Mouse (Mus musculus): ENCODE measurements at regions not wholly inside any gene's neighbourhood (a gene's known extent, or its start where the extent isn't known, plus 50 kb on each side); places are given as distances from the start of the nearest gene placed in this dataset.

DNA sequence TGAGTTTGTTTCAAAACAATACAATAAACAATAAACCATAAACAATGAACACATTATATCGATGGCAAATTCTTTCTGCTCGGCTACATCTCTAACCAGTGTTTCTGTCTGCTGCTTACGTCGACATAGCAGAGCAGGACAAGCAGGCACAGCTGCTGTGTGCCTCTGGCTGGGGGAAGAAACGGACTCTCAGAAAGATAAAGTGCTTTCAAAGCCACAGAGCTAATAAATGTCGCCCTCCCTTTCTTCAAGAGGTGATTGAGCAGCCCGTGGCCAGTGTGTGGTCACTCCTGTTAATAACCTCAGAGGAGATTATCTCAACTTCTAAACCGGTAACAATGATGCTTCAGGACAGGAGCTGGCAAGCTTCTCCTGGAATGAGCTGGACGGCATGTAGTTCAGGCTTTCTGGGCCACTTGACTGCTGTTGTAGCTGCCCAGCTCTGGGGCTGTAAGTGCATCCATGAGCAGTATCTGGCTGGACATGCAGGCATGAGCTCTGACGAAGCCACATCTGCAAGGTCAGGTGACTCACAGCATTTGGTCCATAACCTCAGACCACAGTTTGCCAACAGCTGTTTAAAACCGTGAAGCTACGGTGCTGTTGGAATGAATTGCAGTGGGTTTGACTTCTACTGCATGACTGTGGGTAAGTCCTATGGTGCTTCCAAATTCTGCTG, 55.6 kb downstream of the Evx1 start:
- DNase-seq, result peak; percentile 17

GRCm38 (mm10) chr6:52370806-52371360, 57.6 kb downstream of the Evx1 start:
- no peak for DNase-seq

DNA sequence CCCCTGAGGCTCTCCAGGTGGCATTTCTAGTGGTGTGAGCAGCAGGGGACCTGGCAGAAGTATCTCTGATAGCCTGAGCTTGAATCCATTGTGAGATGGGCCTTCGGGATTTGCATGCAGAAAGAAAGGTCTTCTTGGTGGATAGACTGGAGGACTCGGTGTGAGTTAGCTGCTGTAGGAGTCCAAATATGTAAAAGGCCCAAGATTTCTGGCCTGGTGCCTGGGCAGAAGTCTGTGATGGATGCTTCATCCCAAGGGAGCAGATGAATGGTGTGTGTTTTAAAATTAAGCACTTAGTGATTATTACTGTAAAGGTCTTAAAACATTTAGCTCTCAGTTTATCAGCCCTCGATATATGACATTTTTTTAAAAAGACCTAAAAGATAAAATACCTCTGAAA, 65.8 kb downstream of the Evx1 start:
- DNase-seq, result no peak

GRCm38 (mm10) chr6:52379588-52379987, 66.3 kb downstream of the Evx1 start:
- no peak for DNase-seq

DNA sequence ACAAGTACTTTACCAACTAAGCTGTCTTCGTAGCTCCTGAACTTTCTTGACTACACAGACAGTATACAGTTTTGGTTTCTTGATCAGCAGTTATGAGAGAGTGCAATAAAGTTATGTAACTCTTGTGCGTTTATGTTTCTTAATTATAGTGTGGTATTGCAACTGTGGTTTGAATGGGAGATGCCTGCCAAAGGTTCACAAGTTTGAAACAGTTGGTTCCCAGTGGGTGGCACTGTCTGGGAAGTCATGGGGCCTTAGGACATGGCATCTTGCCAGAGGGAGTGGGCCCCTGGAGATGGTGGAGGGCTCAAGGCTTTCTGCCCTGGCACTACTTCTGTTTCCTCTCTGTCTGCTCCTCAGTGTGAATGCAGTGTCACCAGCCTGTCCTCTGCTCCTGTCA, 71.7 kb downstream of the Evx1 start:
- no peak for DNase-seq

DNA sequence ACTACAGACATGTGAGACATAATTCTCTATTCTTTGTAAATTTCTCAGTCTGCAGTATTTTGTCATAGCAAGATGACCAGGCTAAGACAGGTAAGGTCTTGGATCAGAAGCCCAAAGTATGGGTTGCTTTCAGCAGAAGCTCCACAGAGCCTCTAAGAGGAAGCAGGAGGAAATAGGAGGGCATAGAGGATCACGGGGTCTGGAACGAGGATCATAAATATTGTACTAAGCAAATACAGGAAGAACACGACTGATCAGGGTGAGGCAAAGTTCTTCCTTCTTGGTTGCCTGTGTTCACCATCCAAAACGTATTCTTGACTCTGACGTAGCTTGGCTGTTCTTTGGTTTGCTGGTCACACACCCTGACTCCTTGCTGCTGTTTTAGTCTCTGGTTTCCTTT, 88.1 kb downstream of the Evx1 start:
- DNase-seq, result no peak

DNA sequence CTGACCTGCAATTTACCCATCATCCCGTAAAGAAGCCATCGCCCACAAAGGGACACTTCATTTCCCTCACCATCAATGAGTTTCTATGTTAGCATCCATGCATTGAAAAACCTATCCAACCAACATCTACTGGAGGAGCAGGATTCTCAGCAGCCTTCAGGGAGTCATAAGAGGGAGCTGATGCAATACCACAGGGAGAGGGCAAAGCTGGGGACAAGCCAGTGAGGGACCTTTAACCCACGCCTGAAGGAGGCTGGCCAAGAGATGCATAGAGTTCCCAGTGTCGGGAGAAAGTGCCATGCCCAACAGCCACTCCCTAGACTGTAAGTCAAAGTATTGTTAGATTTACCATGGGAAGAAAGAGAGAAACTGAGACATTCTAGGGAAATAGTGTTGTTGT, 96.7 kb downstream of the Evx1 start:
- DNase-seq, result no peak

DNA sequence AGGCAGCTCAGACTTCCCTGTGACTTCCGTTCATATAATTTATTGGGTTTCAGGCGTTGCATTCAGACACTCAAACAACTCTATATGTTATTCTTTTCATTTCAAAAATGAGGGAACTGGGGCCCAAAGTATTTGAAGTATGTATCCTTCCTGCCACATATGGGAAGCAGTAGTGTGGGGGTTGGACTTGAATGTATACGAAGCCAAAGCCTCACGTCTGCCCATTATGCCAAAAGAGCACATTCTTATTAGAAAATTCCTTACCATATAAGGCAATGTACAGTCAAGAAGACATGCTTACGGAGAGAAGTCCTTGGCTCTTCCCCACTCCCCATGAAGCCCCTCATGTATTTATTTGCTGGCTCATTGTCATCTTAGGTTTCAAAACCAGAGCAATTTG, 97.4 kb downstream of the Evx1 start:
- DNase-seq, result no peak

- DNase-seq, result no peak
Measured at GRCm38 (mm10) chr6:52411302-52411701, 98.0 kb downstream of the Evx1 start.

GRCm38 (mm10) chr6:52413639-52414038, 100.3 kb downstream of the Evx1 start:
- no peak for DNase-seq

- no peak for DNase-seq
Measured at GRCm38 (mm10) chr6:52415341-52415946, 102.1 kb downstream of the Evx1 start.

GRCm38 (mm10) chr6:52416491-52416890, 103.2 kb downstream of the Evx1 start:
- no peak for DNase-seq

DNA sequence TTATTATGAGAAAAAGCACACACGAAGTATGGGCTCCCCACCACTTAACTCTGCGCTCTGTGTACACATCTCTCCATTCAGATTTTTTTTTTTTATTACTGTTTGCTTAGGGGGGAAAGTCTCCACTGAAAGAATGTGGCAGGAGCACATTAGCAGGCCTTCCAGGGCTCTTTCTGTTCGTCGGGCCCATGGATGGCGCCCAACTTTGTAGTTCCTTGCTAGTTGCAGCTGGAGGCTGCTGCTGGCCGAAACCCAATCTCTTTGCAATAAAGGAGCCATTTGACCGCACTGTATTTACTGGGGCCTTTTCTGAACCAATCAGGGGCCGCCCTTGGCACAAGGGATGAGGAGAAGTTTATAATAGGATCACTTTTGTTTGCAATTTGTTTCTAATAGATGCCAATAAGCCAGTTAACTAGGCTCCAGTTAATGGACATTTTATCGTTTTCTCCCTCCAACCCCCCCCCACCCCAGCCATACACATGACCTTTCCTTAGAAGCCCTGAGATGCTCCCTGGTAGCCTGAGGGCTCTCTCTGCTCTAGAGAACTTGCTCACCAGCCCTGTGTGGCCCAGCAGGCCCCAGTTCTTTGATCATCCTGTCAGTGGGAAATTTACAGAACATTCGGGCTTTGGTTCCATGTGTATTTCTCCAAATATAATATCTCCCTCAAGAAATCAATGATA, 104.3 kb downstream of the Evx1 start:
- DNase-seq, result no peak

DNA sequence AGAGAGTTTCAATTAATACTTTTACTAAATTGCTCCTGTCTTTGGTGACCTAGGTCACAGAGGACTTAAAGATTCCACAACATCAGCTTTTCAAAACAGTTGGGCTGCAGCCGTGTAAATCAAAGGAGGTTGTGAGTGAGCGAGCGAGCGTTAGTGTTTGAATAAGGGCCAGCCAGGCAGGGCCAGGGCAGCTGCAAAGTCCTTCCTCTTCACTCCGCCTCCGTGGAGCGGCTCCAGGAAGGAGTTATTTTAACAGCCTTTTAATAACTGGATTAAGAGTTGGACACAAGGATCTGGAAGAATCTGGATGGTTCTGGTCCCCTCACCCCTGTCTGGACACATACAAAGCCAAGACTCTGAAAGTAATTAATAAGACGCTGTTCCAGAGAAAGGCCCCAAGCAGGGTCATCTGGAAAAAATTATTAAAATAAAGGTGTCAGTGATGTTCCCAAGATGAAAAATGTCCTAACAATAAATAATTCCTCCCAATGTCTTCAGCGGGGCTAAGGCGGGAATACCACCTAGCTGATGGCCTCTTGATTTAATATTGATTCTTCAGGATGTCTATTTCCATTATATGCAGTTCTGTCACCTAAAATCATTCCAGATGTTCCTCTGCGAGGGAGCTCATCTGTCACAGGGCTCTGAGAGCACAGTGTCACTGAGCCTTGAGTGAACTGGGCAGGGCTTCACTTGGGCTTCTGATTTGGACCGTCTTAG, 105.3 kb downstream of the Evx1 start:
- DNase-seq, result no peak

DNA sequence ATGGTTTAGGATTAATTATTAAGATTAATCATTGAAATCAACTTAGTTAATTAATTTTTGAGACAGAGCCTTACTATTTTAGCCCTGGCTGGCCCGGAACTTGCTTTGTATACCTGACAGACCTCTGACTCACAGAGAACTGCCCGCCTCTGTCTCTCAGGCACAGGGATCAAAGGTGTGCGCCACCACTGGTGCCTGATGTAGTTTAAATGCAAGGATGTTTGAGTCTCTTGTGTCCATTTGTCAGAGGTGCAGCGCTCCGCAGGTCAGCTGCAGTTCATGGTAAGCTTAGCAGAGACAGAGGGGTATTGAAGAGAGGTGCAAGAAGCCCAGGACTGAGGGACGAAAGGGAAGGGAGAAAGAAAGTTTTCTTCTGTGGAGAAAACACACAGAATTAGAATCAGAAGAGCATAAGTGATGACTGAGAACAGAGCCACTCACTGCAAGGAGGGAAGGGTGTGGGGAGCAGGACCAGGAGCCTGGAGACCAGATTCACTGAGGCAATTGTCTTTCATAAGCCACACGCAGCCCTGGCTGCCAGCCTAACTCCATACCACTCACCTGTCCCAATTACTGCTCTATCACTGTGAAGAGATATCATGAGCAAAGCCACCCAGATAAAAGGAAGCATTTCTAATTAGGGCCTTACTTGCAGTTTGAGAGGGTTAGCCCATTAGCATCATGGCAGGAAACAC, 107.1 kb downstream of the Evx1 start:
- DNase-seq, result no peak

DNA sequence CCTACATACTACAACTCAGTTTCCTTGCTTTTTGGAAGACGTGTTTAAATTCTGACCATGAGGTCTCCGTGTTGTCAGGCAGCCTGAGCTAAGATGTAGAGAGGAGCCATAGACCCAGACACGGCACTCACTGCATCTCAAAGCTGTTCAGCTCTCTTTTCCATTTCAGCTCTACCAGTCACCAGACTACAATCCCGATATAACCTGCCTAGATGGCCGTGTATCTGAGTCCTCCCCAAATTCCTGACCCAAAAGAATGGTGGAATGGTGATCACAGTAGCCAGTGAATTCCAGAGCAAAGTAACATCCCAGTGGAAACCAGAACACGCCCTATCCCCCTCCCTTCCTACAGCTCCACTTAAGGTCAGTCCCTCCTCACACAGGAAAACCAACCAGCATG, 108.5 kb downstream of the Evx1 start:
- no peak for DNase-seq

DNA sequence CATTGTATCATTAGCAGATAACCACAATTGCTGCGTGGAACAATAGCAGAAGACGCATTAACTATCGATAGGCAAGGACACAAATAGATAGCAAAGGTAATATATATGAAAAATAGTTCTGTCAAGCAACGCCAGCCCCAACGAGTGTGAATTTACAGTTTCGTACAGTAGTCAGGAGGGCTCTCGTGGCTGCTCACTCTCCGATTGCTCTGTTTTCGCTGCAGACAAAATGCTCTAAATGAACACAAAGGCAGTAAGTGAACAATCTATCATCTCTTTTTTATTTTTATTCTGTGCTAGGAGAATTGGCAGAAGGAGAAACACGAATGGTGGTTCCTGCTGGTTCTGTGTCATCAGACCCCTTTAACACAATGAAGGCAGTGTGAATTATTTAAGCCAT, 109.4 kb downstream of the Evx1 start:
- no peak for DNase-seq

- DNase-seq, result peak; percentile 38
Measured at GRCm38 (mm10) chr6:52423581-52424107, 110.3 kb downstream of the Evx1 start.

DNA sequence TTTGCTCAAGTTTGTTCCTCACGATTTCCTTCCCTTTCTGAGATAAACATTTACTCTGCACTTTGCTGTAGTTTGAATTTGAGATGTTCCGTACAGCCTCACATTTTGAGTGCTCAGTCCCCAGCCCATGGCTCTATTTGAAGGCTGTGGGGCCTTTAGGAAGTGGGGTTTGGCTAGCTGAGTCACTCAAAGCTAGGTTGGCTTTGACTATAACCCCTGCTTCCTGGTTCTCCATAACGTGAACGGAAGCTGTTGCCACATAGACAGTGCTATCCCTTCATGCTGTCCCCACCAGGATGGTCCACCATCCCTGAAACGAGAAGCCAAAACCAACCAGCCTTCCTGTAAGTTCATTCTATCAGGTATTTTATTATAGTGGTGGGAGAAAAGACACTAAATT, 111.1 kb downstream of the Evx1 start:
- DNase-seq, result no peak

DNA sequence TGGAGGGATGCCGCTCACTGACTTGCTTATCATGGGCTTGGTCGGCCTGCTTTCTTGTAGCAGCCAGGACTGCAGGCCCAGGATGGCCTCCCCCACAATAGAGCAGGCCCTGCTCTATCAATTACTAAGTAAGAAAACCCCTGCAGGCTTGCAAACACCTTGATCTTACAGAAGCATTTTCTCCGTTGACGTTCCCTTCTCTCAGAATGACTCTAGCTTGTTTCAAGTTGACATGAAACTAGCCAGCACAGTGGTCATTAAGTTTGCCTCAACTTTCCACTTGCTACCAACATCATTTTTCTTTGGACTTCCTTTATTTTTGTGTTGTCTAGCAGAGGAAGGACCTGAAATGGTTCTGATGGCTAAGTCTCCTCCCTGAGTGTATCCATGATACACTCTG, 111.8 kb downstream of the Evx1 start:
- no peak for DNase-seq

DNA sequence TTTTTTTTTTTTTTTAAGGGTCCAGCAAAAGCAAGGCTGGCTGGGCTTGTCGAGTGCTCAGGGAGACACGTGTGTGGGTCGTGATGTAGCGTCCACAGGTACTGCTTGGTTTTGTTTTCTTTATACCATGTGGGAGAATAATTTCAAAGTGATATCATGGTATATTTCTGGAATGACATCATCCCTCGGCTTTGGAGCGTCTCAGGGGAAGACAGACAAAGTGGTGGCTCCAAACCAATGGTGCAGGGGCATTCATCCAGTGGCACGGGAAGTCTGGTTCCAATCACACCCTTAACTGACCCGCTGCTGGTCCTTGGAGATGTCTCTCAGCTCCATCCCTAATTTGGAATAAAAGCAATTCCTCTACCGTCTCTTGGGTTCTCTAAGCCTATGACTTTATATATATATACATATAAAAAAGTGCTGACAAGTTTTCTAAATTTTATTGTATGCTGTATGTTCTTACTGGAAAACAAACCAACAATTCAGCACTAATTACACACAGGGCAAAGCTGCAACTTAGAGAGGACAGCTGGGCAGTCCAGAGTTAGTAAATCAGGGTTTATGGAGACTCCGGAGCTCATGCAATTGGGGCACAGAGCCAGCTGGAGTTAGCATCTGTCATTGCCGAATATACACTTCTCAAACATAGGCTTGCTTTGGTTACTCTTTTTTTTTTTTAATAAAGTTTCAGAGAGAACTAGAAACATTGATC, 115.3 kb downstream of the Evx1 start:
- DNase-seq, result no peak

DNA sequence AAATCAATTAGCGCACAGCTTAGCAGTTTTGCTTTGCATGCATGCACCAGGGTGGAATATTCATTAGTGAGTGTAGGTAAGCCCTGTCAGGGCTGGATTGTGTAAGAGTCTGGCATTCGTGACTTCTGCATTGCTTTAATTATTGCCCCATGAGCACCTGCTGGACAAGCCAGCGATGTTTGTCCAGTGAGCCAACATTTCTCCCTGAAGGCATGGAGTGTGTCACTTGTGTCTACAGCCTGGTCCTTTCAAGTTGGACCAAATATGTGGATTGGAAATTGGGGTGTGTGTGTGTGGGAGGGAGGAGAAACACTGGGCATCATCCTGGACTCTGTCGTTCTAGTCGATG, 115.9 kb downstream of the Evx1 start:
- DNase-seq, result no peak

Measured in adrenal gland, adult 8-10 months (tissue).